Mouse (Mus musculus) E14TG2a.4 (cell line): Measurements from ENCODE around the gene Grin2a.

Experiments
- H3K27me3 ChIP-seq: 2 replicates; pipeline ENCODE4 v1.6.1; 2014; ENCODE audit warnings: low read length, control low read depth; ENCODE audit not compliant: insufficient read depth
- H3K36me3 ChIP-seq: 2 replicates; pipeline ENCODE4 v1.6.1; 2014; ENCODE audit warnings: low read length, control low read depth; ENCODE audit not compliant: insufficient read depth
- H3K4me1 ChIP-seq: replicated peaks from 2 replicates; pipeline ENCODE4 v1.6.1; 2014; ENCODE audit warnings: low read depth, low read length, control low read depth
- H3K4me3 ChIP-seq: replicated peaks from 2 replicates; pipeline ENCODE4 v1.5.1; 2014; ENCODE audit warnings: mild to moderate bottlenecking, low read length
- H3K9me3 ChIP-seq: 2 replicates; pipeline ENCODE4 v1.6.1; 2014; ENCODE audit warnings: low read length, control low read depth
- CTCF ChIP-seq: conservative IDR thresholded peaks from 2 replicates; pipeline ENCODE4 v1.5.1; 2014; ENCODE audit warnings: low read length
- NANOG ChIP-seq: IDR thresholded peaks from 2 replicates; pipeline ENCODE4 v1.6.1; 2014; ENCODE audit warnings: borderline replicate concordance, low read length, mixed read lengths
- POU5F1 ChIP-seq: IDR thresholded peaks from 2 replicates; pipeline ENCODE4 v1.6.1; 2014; ENCODE audit warnings: low read length, borderline replicate concordance

Gene Grin2a

GRCm38 (mm10) chr16:9768356-9768755 is 227.0 kb downstream of the Grin2a start:
- Histone ChIP-seq H3K9me3 (no peaks in the 10 kb centered on the region), H3K4me1 (peaks cover 7% of the 10 kb centered on the region), H3K4me3 (no peak overlapping the region), H3K27me3 (no peaks in the 10 kb centered on the region), H3K36me3 (no peaks in the 10 kb centered on the region)
- no peak for TF ChIP-seq POU5F1
- TF ChIP-seq NANOG, result no peak
- no peak for TF ChIP-seq CTCF

- TF ChIP-seq NANOG (no peak), CTCF (no peak), POU5F1 (no peak)
- no peak overlapping the region for H3K4me3 ChIP-seq
- H3K36me3 ChIP-seq, result no peaks in the 10 kb centered on the region
- peaks cover 7% of the 10 kb centered on the region for H3K4me1 ChIP-seq
- no peaks in the 10 kb centered on the region for H3K27me3 ChIP-seq
- H3K9me3 ChIP-seq, result no peaks in the 10 kb centered on the region
Observed at GRCm38 (mm10) chr16:9767946-9768345, 227.4 kb downstream of the Grin2a start.

GRCm38 (mm10) chr16:9764086-9764485 is 231.3 kb downstream of the Grin2a start:
- no peaks in the 10 kb centered on the region for H3K36me3 ChIP-seq
- H3K4me1 ChIP-seq, result peaks cover 4% of the 10 kb centered on the region; the same call in 1 of the 2 replicates
- H3K27me3 ChIP-seq, result no peaks in the 10 kb centered on the region
- H3K4me3 ChIP-seq, result no peak overlapping the region
- TF ChIP-seq POU5F1, result no peak
- TF ChIP-seq NANOG, result no peak
- TF ChIP-seq CTCF, result no peak
- no peaks in the 10 kb centered on the region for H3K9me3 ChIP-seq

- TF ChIP-seq POU5F1 (no peak), CTCF (no peak), NANOG (no peak)
- H3K4me1 ChIP-seq, result 0 out of 2 replicates have a peak, but pooled peaks cover 4% of the 10 kb centered on the region
- no peaks in the 10 kb centered on the region for H3K36me3 ChIP-seq
- H3K4me3 ChIP-seq, result no peak overlapping the region
- H3K9me3 ChIP-seq, result no peaks in the 10 kb centered on the region
- H3K27me3 ChIP-seq, result no peaks in the 10 kb centered on the region
Observed at GRCm38 (mm10) chr16:9760347-9760746, 235.0 kb downstream of the Grin2a start.

GRCm38 (mm10) chr16:9756849-9757248 is 238.5 kb downstream of the Grin2a start:
- Histone ChIP-seq H3K4me1 (0 out of 2 replicates have a peak, but pooled peaks cover 4% of the 10 kb centered on the region), H3K9me3 (no peaks in the 10 kb centered on the region), H3K36me3 (no peaks in the 10 kb centered on the region), H3K4me3 (no peak overlapping the region), H3K27me3 (no peaks in the 10 kb centered on the region)
- no peak for TF ChIP-seq NANOG
- TF ChIP-seq CTCF, result no peak
- TF ChIP-seq POU5F1, result no peak

GRCm38 (mm10) chr16:9754061-9754460 is 241.3 kb downstream of the Grin2a start:
- Histone ChIP-seq H3K27me3 (no peaks in the 10 kb centered on the region), H3K4me3 (no peak overlapping the region), H3K4me1 (0 out of 2 replicates have a peak, but pooled peaks cover 8% of the 10 kb centered on the region), H3K9me3 (no peaks in the 10 kb centered on the region), H3K36me3 (no peaks in the 10 kb centered on the region)
- TF ChIP-seq POU5F1 (no peak), NANOG (no peak), CTCF (no peak)

GRCm38 (mm10) chr16:9753045-9753444 is 242.3 kb downstream of the Grin2a start:
- TF ChIP-seq CTCF, result no peak
- TF ChIP-seq NANOG, result no peak
- TF ChIP-seq POU5F1, result no peak
- Histone ChIP-seq H3K4me3 (no peak overlapping the region), H3K27me3 (no peaks in the 10 kb centered on the region), H3K9me3 (no peaks in the 10 kb centered on the region), H3K36me3 (no peaks in the 10 kb centered on the region), H3K4me1 (0 out of 2 replicates have a peak, but pooled peaks cover 8% of the 10 kb centered on the region)

- H3K4me1 ChIP-seq, result 0 out of 2 replicates have a peak, but pooled peaks cover 8% of the 10 kb centered on the region
- H3K27me3 ChIP-seq, result no peaks in the 10 kb centered on the region
- H3K36me3 ChIP-seq, result no peaks in the 10 kb centered on the region
- TF ChIP-seq POU5F1 (no peak), CTCF (no peak), NANOG (no peak)
- H3K9me3 ChIP-seq, result no peaks in the 10 kb centered on the region
- no peak overlapping the region for H3K4me3 ChIP-seq
Observed at GRCm38 (mm10) chr16:9752600-9752999, 242.8 kb downstream of the Grin2a start.

GRCm38 (mm10) chr16:9751045-9751569 is 244.3 kb downstream of the Grin2a start:
- no peak overlapping the region for H3K4me3 ChIP-seq
- H3K9me3 ChIP-seq, result no peaks in the 10 kb centered on the region
- H3K4me1 ChIP-seq, result 0 out of 2 replicates have a peak, but pooled peaks cover 8% of the 10 kb centered on the region
- TF ChIP-seq CTCF (peak; percentile 82), NANOG (no peak)
- no peaks in the 10 kb centered on the region for H3K36me3 ChIP-seq
- H3K27me3 ChIP-seq, result no peaks in the 10 kb centered on the region
